Mouse (Mus musculus): ENCODE results near the gene Gcnt1. TPM values are rescaled to one million over a fixed set of nuclear protein-coding genes. Genes with fewer than 3 reads are reported as not detected.
A peak's percentile ranks its signal among the peaks of the same experiment; 100 is the strongest.

Gcnt1 gene
- total RNA-seq (2017): 23.8 and 26.2 TPM in 2 replicates

DNA sequence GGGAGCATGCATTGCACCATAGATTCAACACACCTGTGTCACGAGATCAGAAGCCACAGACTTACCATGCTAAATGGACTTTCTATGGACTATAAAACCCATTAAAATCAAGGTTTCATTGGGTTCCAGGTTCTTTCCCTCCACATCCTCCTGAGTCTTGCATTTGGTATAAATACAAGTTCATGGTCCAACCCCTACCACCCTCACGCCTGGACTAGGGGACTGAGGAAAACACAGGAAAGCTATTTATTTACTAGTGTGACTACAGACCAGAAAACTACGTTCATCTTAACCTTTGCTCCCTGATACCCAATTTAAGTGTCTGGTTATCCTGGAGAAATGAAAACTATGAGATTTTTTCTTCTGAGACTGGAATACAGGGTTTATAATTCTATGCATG, at the start of gene Gcnt1:
Gcnt1 (minus strand) TSS at position 144 of the 400 bp plus-strand sequence.
- ATAC-seq (replicated peaks; ENCODE audit: low read depth, poor library complexity, severe bottlenecking): no peak

DNA sequence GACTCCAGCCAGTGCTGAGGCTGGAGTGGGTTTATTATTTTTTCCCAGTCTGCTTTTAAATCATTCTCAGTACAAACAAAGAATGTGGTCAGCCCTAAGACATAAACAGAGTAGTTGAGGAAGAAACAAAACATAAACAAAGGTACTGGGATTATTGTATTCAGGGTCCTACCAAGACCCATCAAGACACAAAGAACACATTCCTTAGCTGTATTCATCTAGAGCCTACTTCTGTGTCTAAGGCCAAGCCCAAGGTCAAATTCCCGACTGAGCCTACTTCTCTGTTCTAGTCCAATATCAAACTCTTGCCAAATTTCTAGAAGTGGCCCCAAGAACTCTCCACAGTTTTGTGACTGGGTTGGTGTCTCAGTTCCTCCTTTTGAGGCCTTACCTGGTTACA, 45.2 kb upstream of the Gcnt1 start:
- ATAC-seq (replicated peaks; ENCODE audit: low read depth, poor library complexity, severe bottlenecking): no peak

DNA sequence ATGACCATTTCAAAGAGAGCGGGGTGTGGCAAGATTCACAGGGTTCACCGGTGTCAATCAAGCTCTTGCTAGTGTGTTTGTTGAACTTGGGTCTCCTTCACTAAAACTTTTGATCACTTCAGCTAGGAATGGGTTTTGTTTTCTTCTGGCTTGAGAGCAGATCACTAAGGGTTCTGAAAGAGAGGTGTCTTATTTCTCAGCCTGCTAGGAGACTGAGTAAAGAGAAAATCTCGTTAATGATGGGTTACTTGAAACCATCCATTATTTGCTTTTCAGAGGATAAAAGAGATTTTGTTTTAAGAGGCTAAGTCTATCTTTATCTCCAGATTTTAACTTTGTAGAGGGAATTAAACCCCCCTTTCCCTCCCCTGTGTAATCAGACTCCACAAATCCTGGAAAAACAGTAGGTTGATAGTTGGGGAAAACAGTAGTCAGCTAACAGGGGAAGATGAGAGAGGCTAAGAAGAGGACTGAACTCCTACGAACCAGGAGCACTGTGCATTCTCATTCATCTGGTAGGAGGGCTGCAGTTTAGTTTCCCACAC, 40.3 kb upstream of the Gcnt1 start:
- no peak for ATAC-seq (replicated peaks; ENCODE audit: low read depth, poor library complexity, severe bottlenecking)

DNA sequence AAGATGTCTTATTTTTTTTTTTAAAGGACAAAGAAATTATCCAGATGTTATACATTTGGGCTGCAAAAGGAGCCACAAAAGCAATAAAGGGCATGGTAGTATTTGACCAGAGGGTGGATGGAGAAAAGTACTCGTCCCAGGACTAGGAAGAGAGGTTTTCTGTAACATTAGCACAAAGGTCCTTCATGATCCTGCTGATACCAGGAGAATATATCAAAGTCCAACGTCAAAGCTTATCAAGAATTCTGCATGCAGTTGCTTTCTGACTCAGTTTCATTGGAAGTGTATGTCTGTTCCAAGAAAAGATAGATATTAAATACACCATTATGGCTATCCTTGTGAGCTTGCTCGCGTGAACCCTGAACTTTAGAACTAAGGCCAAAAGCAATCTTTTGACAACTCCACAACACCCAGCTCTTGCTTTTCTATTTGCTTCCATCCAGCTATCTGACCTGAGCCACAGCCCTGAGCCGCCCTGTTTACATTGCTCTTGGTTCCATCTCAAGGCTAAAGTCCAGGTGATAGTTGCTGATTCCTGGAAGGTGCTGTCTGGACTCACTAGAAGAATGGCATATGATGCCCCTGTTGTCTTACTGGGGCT, 37.9 kb upstream of the Gcnt1 start:
- ATAC-seq (replicated peaks; ENCODE audit: low read depth, poor library complexity, severe bottlenecking): no peak

DNA sequence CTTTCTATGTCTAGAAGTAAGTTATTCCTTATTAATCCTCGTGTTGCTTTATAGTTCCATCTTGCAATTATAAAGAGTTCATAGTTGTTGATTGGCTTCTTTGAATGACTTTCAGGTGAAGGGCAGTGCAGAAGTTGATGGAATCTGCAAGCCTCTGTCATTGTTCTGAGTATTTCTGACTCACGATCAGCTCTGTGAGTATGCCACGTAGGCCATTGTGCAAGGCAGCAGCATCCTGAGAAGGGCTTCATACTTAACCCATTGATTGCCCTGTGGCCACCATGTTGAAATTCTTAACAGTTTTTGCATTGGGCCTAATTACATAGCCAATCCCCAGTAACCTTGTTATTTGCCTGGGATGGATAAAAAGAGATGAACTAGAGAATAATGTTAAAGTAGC, 36.7 kb upstream of the Gcnt1 start:
- no peak for ATAC-seq (replicated peaks; ENCODE audit: low read depth, poor library complexity, severe bottlenecking)

DNA sequence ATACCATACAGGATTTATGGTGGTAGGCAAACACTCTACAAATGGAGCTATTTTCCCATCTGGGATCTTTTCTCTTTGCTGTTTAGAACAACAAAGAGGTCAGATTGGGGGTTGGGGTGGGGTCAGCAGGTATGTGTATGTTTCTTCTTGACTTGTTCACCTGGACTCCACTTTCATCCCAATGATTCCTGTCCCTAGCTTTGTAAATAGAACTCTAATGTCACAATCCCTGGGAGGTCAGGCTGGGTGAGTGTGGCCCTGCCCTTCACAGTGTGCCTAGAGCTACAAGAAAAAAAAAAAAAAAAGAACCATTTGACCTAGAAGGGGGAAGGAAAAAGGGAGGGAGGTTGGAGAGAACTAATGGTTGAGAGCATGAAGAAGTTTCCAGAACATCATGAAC, 35.9 kb upstream of the Gcnt1 start:
- no peak for ATAC-seq (replicated peaks; ENCODE audit: low read depth, poor library complexity, severe bottlenecking)

DNA sequence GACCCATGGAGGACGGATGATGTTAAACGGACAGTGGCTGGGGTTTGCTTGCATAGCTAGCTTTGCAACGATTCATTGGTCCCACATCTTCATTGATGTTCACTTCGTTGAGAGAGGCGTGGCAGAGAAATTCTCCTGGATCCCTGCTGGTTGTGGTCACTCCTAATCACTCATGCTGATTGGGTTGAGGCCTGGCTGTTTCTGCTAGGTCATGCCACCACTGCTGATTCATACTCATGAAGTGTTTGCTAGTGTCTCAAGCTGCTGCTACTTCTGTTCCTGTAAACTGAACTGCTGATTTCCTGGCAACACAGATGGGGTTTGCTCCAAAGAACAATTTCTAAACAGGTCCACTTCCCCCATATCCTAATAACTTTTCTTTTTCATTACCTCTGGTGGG, 34.2 kb upstream of the Gcnt1 start:
- ATAC-seq (replicated peaks; ENCODE audit: low read depth, poor library complexity, severe bottlenecking): no peak

DNA sequence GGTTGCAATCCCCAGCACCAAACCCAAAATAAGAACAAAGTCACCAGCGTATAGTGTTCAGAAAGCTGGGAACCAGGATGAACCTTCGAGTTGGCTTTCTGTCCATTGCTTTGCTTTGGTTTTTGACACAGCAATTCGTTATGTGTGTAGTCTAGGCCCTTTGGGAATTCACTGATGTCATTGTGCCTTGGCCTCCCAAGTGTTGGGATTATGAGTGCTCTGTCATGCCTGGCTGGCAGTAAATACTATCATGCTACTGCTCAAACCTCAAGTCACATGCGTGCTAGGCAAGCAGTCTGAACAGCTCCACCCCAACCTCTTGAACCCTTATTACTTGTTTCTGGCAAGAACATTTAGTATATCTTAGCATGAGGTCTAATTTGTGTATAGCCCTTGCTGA, 30.5 kb upstream of the Gcnt1 start:
- no peak for ATAC-seq (replicated peaks; ENCODE audit: low read depth, poor library complexity, severe bottlenecking)

DNA sequence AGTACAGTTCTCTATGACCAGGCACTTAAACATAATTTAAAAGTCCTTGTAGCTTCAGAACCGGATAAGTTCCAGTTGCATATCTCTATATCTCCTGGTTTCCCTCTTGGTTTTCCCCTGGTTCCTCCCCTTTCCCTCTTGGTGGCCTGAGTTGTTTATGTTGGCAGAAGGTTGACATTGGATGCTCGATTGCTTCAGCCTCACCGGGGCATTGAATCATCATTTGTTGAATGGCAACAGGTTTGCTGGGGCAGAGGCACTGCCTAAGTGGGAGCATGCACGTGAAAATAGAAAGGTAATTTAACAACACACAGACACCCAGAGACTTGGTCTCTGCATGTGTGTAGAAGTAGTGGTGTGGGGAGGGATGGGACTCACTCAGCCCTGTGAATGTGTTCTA, 27.9 kb upstream of the Gcnt1 start:
- ATAC-seq (replicated peaks; ENCODE audit: low read depth, poor library complexity, severe bottlenecking): no peak

DNA sequence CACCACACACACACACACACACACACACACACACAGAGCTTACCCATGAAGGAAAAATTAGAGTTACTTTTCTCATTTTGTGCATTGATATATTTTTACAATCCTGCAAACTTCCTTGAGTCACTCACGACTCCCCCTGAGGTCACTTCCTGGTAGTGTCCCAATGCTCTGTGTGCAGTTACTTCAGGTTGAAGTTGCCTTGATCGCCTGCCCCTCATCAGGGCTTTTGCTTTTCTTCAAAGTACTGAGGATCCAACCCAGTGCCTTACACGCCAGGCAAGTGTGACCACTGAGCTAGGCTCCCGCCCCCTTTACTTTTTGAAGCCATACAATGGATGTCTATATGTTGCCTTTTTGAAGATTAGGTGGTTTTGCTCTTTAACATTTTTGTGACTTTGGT, 27.3 kb upstream of the Gcnt1 start:
- no peak for ATAC-seq (replicated peaks; ENCODE audit: low read depth, poor library complexity, severe bottlenecking)

DNA sequence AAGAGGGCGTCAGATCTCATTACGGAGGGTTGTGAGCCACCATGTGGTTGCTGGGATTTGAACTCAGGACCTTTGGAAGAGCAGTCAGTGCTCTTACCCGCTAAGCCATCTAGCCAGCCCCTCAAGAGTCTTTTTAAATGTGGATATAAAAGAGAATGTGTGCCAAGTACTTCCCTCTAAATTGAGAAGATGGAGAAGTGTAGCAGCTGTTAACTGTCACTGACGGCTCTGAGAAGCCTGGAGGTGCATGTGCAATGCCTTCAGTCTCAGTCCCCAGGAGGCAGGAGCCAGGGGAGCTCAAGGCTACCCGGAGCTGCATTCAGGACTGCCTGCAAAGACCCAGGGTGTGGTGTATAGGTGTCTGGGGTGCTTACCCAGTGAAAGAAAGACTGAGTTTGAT, 25.3 kb upstream of the Gcnt1 start:
- no peak for ATAC-seq (replicated peaks; ENCODE audit: low read depth, poor library complexity, severe bottlenecking)

DNA sequence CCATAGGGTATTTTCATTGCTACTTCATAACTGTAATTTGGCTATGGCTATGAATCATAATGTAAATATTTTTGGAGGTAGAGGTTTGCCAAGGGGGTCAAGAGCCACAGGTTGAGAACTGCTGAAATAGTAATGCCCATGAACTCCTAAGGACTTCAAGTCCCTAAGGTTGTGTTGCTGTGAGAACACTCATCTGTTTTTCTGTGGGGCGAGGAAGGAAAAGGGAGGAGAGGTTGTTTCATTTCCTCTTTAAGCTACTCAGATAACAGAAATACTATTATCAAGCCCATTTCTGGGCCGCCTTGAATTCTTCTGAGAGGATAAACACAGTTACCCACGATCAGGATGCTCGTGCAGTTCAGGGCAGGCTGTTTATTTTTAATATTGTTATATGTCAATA, 24.2 kb upstream of the Gcnt1 start:
- no peak for ATAC-seq (replicated peaks; ENCODE audit: low read depth, poor library complexity, severe bottlenecking)

DNA sequence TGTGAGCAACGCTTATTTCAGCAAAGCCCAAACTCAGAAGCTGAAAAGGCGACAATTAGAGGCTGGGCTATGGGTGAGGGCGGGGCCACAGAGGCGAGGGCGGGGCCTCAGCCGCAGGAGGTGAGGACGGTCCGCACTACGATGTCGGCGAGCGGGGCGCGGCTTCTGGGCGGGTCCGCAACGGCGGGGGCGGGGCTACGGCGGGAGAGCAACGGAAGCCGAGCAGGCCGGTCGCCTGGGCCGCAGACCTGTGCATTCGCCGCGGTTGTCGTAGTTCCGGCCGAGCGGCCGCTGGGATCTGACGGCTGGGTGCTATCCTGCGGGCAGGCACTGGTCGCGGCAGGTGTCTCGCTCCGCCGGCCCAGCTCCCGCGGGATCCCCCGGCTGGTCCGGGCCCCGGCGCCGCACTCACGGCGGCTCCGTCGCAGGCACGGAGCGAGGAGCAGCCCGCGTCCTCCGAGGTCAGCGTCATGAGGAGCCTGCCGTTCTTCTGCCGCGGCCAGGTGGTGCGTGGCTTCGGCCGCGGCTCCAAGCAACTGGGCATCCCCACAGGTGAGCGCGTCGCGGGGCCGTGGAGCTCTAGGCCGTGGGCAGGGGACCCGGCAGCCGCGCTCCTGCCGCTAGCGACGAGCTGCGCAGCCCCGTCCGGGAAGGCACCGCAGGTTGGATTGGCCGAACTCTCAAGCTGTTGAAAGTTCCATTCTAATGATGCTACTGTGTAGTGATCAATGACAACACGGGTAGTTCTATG, 21.4 kb upstream of the Gcnt1 start, which contains the start of gene Rfk:
Rfk (plus strand) TSS at position 203 of the 751 bp plus-strand sequence.
- peak; percentile 97 for ATAC-seq (replicated peaks; ENCODE audit: low read depth, poor library complexity, severe bottlenecking)

DNA sequence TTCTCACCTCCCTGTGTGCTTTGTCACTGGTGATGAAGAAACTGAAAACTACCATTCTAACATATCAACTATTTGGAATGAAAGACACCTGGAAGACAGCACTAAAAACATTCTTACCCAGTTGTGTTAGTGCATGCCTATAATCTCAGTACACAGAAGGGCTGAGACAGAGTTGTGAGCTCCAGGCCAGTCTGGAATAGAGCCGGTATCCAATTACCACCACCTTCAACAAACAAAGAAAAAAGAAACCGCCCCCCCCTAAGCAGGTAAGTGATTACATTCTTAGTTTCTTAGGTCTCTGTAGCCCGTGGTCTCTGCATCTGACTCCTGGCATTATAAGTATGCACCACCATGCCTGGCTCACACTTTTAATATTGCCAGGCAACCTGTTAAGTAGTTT, 20.2 kb upstream of the Gcnt1 start:
- no peak for ATAC-seq (replicated peaks; ENCODE audit: low read depth, poor library complexity, severe bottlenecking)

DNA sequence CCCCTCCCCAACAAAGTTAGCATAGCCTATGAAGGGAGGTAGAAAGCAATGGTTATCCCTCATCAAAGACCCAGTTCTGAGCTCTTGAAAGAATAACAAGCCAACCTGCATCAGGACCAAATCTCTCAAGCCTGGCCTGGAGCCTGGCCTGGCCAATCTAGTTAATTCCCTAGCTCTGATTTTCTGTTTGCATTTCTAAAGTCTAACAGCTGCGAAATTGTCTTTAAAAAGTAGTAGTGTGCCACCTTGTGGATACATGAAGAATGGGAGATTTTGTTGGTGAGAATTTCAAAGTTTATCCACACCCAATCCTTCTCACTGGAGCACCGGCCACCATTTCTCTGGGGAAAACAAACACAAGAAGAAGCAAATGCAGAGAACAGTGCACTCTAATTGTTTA, 15.8 kb upstream of the Gcnt1 start:
- ATAC-seq (replicated peaks; ENCODE audit: low read depth, poor library complexity, severe bottlenecking): peak; percentile 48

DNA sequence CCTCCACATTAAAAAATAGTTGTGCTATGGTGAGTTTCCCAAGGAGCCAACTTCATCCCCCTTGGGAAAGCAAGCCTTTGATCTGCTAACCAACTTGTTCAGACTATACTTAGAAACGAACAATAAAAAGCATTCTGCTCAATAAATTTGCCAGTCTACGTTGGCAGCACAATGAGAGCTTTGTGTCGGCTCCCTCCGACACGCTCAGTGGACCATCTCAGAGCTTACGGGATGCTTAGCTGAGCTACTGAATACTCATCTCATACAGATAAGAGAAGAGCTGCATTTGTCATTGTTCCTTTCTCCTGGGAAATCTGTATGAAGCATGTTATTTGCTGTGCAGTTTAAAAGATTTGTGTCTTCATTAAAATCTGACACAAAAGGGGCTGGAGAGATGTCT, 13.8 kb upstream of the Gcnt1 start:
- ATAC-seq (replicated peaks; ENCODE audit: low read depth, poor library complexity, severe bottlenecking): no peak

DNA sequence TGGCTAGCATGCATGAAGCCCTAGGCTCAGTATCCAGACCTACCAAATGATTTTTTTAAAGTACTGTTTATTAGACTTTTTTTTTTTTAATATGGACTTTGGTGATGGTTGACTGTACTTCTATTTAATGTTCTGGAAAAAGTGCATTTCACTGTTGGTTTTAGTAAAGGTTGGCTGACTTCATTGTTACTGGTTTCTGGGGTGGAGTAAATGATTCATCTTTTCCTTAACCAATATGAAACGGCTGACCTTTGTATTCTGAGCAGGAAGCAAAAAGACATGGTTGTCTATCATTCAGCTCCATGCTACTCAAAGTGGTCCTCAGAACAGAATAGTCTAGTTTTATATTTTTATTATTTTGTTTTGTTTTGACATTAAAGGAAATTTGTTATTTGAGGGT, 12.8 kb upstream of the Gcnt1 start:
- no peak for ATAC-seq (replicated peaks; ENCODE audit: low read depth, poor library complexity, severe bottlenecking)

DNA sequence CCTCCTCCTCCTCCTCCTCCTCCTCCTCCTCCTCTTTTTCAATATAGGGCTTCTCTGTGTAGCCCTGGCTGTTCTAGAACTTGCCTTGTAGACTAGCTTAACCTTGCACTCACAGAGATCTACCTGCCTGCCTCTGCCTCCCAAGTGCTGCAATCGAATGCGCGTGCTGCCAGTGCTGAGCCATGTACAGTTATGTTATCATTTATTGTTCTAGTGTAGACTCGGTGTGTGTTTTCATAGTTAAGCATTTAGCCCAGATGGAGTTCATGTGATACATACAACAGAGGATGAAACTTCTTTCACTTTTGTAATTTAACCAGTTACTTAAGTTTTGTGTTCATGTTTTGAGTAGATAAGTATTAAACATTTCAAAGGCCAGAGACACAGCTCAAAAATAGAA, 12.4 kb upstream of the Gcnt1 start:
- ATAC-seq (replicated peaks; ENCODE audit: low read depth, poor library complexity, severe bottlenecking): peak; percentile 39; the same call in 1 of the 2 replicates

DNA sequence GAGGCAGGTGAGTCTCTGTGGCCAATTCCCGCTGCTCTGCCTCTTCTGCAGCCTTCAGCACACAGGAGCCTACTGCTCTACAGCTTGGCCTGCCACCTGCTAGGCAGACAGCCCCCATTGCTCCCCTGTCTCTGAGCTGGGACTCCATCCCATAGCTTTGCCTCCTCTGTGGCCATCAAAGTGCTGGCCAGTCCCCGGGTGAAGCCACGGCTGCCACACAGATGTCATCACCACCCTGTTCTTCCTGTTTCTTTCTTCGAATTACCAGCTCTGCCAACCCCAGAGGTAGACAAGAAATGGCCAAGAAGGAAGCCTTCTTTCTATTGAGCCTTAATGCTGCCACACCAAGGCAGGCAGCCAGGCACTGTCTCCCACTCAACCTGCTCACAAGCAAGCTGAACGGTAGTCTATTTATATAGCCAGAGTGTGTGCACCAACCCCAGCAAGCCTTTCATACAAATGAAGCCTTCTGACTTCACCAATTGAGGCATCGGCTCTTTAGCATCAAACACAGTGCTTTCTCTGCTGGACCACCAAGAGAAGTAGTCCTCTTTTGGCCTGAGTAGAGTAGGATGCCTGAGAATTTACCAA, 10.3 kb upstream of the Gcnt1 start:
- 0 out of 2 replicates have a peak, but pooled peaks have one; percentile 34 for ATAC-seq (replicated peaks; ENCODE audit: low read depth, poor library complexity, severe bottlenecking)

DNA sequence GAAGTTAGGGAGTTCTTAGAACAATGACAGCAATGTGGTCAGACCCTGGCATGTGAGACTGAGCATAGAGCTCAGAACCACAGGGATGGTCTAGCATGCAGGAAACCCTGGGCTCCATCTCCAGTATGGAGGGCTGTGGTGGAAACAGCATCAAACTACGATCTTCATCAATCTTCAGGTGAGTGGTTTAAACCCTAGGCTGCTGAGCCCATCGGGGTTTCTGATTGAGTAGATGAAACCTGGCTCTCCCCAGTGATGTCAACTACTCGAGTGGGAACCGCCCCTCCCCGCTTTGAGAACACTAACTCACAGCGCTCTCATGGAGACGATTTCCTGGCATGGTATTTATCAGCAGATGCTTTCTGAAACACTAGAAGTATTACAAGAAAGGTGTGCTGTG, 7.9 kb upstream of the Gcnt1 start:
- 0 out of 2 replicates have a peak, but pooled peaks have one; percentile 36 for ATAC-seq (replicated peaks; ENCODE audit: low read depth, poor library complexity, severe bottlenecking)

DNA sequence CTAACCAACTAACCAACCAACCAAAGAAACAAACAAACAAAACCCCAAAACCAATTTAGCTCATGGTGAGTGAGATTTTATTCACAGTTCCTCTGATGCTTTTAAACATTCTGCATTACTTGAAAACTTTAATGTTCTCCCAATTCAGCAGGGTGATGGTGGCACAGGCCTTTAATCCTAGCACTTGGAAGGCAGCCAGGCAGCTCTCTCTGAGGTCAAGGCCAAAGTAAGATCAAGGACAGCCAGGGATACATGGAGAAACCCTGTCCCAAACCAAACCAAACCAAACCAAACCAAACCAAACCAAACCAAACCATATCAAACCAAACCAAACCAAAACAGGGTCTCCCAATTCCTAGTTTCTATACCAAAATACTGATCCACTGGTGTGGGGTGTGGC, 6.2 kb upstream of the Gcnt1 start:
- no peak for ATAC-seq (replicated peaks; ENCODE audit: low read depth, poor library complexity, severe bottlenecking)

Data from common myeloid progenitor, adult 5-6 weeks (primary cell).